Mouse (Mus musculus): ENCODE data around the gene Clptm1.
"Not testable (repeated sequence)": the region's sequence is repeated elsewhere in the genome, so short reads cannot be mapped to it uniquely, and the experiment has no call there.

The Clptm1 gene

DNA sequence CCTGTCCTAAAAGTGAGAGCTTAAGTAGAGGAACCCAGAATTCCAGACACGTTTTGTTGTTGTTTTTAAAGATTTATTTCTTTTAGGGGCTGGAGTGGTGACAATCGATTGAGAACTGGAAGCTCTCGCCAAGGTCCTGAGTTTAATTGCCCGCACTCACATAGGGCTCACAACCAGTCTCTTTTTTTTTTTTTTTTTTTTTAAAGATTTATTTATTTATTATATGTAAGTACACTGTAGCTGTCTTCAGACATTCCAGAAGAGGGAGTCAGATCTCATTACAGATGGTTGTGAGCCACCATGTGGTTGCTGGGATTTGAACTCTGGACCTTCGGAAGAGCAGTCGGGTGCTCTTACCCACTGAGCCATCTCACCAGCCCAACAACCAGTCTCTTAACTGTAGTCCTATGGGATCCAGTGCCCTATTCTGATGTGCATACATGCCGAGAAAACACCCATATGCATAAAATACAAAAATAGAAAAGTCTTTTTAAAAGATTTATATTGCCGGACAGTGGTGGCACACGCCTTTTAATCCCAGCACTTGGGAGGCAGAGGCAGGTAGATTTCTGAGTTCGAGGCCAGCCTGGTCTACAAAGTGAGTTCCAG lies 60.1 kb downstream of the Clptm1 start:
- not testable (repeated sequence) for DNase-seq

DNA sequence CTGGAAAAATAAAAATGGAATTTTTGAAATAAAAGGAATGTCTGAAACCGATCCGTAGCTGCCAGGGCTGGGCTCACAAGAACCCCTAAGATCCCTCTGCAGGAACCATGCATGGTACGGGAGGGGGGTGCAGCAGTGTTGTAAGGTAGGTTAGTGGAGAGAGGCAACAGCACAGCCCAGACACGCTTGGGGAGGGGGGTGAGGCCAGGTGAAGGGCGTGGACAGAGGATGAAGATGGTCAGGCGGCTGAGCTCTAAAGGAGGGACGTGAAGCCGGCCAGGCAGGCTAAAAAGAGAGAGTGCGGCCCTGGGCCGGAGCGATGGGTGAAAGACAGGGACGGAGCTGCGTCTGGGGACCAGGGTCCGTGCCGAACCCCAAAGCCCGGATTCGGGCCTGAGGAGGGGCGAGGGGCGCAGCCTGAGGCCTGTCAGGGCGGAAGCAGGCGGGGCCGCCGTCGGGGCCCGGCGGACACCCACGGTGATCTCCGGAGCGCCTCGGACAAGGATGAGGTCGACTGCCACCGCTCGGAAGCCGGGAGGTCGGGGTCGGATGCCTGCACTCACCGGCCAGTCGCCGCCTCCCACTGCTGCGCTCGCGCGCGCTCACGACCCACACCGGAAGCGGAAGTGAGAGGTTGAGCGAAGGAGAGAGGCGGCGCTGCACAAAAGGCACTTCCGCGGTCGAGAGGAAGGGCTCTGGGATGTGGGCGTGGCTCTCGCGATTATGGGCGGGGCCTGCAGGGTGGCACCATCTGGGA lies 60.8 kb downstream of the Clptm1 start, which contains the start of gene Clasrp:
Gene Clasrp, minus strand, starts transcription at position 638 of the 757 bp plus-strand sequence.
- peak; percentile 94 to 98 for DNase-seq

DNA sequence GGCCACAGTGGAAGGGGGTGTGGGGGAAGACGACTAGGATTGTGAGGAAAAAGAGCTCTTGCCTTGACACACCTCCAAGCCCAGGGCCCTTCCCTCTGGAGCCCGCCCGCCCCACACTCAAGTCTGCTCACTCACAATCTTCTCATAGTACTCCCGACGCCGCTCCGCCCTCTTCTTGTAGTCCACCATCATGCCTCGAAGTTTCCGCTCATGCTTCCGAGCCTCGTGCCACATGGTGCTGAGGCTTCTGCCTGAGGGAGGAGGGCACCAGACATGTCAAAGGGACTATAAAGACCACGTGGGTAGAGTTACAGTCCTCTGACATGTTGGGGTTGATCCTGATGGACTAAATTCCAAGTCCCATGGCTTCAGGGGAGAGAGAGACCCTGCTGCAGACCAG lies 61.8 kb downstream of the Clptm1 start:
- no peak for DNase-seq

DNA sequence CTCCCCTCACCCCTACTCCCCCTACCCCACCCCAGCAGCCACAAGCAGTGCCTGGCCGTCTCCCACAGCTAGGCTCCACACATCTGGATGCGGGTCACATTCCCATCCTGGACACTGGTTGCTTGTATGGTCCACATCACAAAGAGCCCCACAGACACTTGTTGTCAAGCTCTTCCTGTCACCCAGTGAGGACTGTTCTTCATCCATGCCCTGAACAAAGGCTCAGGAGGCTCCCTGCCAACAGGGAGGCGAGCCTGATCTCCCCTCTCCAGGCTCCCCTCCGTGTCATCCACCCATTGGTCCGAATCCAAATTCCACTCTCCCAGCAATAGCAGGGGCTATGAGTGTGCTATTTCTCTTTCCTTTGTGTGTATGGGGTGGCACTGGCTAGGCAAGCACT lies 64.3 kb downstream of the Clptm1 start:
- no peak for DNase-seq

DNA sequence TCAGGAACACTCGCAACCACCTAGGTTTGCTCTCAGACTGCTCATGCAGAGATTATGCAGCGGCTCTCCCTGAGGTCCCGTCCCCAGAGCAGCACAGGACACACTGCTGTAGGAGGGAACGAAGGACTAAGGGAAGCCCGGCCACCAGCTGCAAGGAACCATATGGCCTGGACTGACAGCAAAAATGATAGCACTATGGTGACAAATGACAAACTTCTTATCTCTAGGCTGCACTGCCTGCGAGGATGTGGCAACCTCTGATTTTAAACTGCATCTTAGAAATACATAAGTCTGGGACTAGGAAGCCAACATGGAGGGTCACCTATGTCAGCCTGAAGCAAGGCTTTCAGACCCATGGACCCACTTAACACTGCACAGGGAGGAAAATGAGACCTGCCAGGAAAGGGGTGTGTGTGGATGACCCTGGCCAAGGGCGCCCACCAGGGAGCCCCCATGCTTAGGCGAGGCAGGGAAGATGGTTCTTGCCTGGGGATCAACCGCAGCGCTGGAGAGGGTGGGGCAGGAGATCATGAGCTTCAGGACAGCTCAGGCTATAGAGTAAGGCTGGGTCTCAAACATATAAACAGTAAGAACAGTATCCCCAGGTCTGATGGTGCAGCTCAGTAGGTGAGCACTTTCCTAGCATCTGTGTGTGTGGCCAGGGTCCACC lies 71.6 kb downstream of the Clptm1 start:
- DNase-seq: no peak

DNA sequence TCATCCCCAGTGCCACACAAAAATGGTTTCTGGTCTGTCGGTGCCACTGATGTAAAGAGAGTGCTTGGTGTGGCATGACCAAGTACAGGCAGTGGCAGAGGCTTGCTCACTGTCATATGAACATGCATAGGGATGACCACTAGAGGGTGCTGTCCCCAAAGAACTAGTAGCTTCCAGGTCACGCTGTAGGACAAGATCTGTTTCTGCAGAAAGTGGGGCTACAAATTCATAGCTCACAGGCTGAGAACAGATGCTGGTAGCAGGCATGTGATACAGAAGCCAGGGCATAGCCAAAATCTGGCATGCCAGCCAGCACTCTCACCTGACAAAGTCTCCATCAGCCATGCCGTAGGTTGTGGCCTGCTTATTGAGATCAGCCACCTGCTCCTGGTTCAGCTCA lies 74.9 kb downstream of the Clptm1 start:
- DNase-seq: peak; percentile 75 to 88

DNA sequence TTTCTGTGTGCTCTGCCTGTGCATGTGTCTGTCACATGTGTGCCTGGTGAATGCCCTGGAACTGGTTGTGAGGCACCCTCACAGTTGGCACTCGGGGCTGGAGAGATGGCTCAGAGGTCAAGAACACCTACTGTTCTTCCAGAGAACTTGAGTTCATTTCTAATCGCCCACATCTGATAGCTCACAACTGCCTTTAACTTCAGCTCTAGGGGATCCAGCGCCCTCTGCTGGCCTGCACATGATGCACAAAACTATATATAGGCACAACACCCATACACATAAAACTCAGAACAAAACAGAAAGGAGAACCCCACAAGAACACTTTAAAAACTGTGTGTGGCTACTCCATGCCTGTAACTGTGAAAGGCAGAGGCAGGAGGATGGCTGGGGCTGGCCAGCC lies 75.6 kb downstream of the Clptm1 start:
- DNase-seq: peak; percentile 46 to 64

DNA sequence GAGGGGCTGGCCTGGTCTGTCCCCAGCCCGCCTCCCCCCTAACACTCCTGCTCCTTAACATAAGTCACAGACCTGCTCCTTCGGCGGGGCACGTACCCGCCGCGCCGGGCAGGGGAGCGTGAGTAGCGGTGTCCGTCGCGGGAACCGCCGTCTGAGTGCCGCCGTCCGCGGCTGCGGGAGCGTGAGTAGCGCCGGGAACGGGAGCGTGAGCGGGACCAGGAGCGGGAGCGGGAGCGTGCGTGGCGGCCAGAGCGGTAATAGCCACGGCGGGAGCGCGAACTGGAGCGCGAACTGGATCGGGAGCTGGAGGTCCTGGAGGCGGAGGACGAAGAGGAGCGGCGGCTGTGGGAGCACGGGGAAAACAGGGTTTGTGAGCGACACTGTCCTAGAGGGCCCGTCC lies 78.6 kb downstream of the Clptm1 start:
- DNase-seq: no peak
